Mouse (Mus musculus) MEL (cell line): ENCODE data around the gene Guca1a.

Source experiments
- CTCF ChIP-seq, 3 experiments: IDR thresholded peaks in 2 of 3; conservative IDR thresholded peaks in 1 of 3; 2 replicates each; pipeline ENCODE4 v1.5.1; 2011 to 2012; ENCODE audit warnings: low read length in 3 of 3, low read depth in 2 of 3, mild to moderate bottlenecking in 2 of 3, improper control_type of control experiment in 1 of 3, inconsistent platforms in 1 of 3, mixed read lengths in 1 of 3, moderate library complexity in 1 of 3; ENCODE audit not compliant: control insufficient read depth in 1 of 3, insufficient read depth in 1 of 3, poor library complexity in 1 of 3, severe bottlenecking in 1 of 3
- GATA1 ChIP-seq: IDR thresholded peaks from 2 replicates; pipeline ENCODE4 v1.6.1; 2011; ENCODE audit warnings: low read depth, low read length, improper control_type of control experiment
- MYB ChIP-seq: IDR thresholded peaks from 2 replicates; pipeline ENCODE4 v1.6.1; 2011; ENCODE audit warnings: mild to moderate bottlenecking, low read depth, low read length, improper control_type of control experiment
- SIN3A ChIP-seq: IDR thresholded peaks from 2 replicates; pipeline ENCODE4 v1.6.1; 2012; ENCODE audit warnings: low read length, improper control_type of control experiment, inconsistent platforms
- ZNF384 ChIP-seq: IDR thresholded peaks from 2 replicates; pipeline ENCODE4 v1.6.1; 2012; ENCODE audit warnings: low read depth, mild to moderate bottlenecking, inconsistent platforms, low read length, improper control_type of control experiment

GRCm38 (mm10) chr17:47424186-47424585 lies 23.8 kb upstream of the Guca1a start:
- no peak for TF ChIP-seq ZNF384
- TF ChIP-seq GATA1, result no peak
- no peak for TF ChIP-seq MYB
- no peak for TF ChIP-seq CTCF (IDR thresholded peaks at IDR 0.05 in 2 of 3, conservative IDR thresholded peaks at IDR 0.05 in 1 of 3; ENCODE audit: control insufficient read depth in 1 of 3, insufficient read depth in 1 of 3, low read depth in 2 of 3, low read length in 3 of 3, poor library complexity in 1 of 3, severe bottlenecking in 1 of 3)
- no peak for TF ChIP-seq SIN3A
